Mouse (Mus musculus) midbrain, embryonic 11.5 days (tissue): ENCODE data around the gene Dnah7a. TPM values are rescaled to one million over a fixed set of nuclear protein-coding genes. Genes with fewer than 3 reads are reported as not detected.
"Not testable (repeated sequence)": the region's sequence is repeated elsewhere in the genome, so short reads cannot be mapped to it uniquely, and the experiment has no call there.

ENCODE experiments used
- ATAC-seq: fragments of 200-750 bp; cut with Nextera tagmentation; 2 replicates; pipeline ENCODE4 v1.8.0; 2017; ENCODE audit warnings: moderate TSS enrichment, moderate library complexity; ENCODE audit not compliant: low FRiP score
- DNase-seq: peaks from one replicate; pipeline ENCODE4 v3.0.0; 2015; ENCODE audit warnings: low spot score; ENCODE audit errors: missing footprints
- H3K27ac ChIP-seq: fragments of 300-500 bp; sonication (generic); 2 replicates; pipeline ENCODE4 v1.5.1; 2014; ENCODE audit warnings: low read depth, low read length
- H3K27me3 ChIP-seq: fragments of 300-500 bp; sonication (generic); 2 replicates; pipeline ENCODE4 v1.6.1; 2014; ENCODE audit warnings: mild to moderate bottlenecking, low read length, moderate library complexity, mixed read lengths; ENCODE audit not compliant: control insufficient read depth, insufficient read depth
- H3K36me3 ChIP-seq: fragments of 300-500 bp; sonication (generic); 2 replicates; pipeline ENCODE4 v1.6.1; 2014; ENCODE audit warnings: mild to moderate bottlenecking, low read length, moderate library complexity, mixed read lengths; ENCODE audit not compliant: control insufficient read depth, insufficient read depth
- H3K4me1 ChIP-seq: fragments of 300-500 bp; sonication (generic); 2 replicates; pipeline ENCODE4 v1.6.1; 2014; ENCODE audit warnings: low read length; ENCODE audit not compliant: control insufficient read depth, insufficient read depth
- H3K4me2 ChIP-seq: fragments of 300-500 bp; sonication (generic); 2 replicates; pipeline ENCODE4 v1.6.1; 2014; ENCODE audit warnings: mild to moderate bottlenecking, moderate library complexity
- H3K4me3 ChIP-seq: fragments of 300-500 bp; sonication (generic); 2 replicates; pipeline ENCODE4 v1.5.1; 2014; ENCODE audit warnings: low read depth, low read length
- H3K9ac ChIP-seq: fragments of 300-500 bp; sonication (generic); 2 replicates; pipeline ENCODE4 v1.6.1; 2014; ENCODE audit warnings: low read length
- H3K9me3 ChIP-seq: fragments of 300-500 bp; sonication (generic); 2 replicates; pipeline ENCODE4 v1.6.1; 2016; ENCODE audit warnings: low read length; ENCODE audit not compliant: control insufficient read depth
- WGBS: fragments of 180-500 bp; shearing (Covaris S2); extraction: QIAGEN DNeasy Blood & Tissue Kit; methylation state at CpG from one replicate; pipeline ENCODE4 v1.1.7; 2014; 5-methylcytosine and 5-hydroxymethylcytosine counted together
- polyA plus RNA-seq: library from polyadenylated mRNA; unstranded; fragments of >200 nt; fragmentation: Nextera tagmentation; extraction: Ambion mirVana; gene quantifications from 2 replicates; pipeline ENCODE4 v1.2.1, GENCODE M21; 2014

Gene Dnah7a
- polyA plus RNA-seq, 1 experiment from 2014 or later: 10.1 TPM

- WGBS: 79% methylated on average over 2 of the region's 2 CpGs
These were observed 239.3 kb downstream of the Dnah7a start for GRCm38 (mm10) chr1:53467325-53467670.

GRCm38 (mm10) chr1:53466524-53467324 is 239.9 kb downstream of the Dnah7a start:
- not testable (repeated sequence) for DNase-seq, H3K4me1 ChIP-seq, H3K9me3 ChIP-seq, H3K36me3 ChIP-seq, H3K9ac ChIP-seq, H3K27ac ChIP-seq, H3K4me3 ChIP-seq, H3K27me3 ChIP-seq, H3K4me2 ChIP-seq, ATAC-seq
- WGBS: 82% methylated on average over 4 of the region's 4 CpGs

More at GRCm38 (mm10) chr1:53467325-53467670, 239.3 kb downstream of the Dnah7a start:
- Histone ChIP-seq H3K4me3 (no peak overlapping the region), H3K4me2 (no peak overlapping the region), H3K27ac (no peak overlapping the region), H3K36me3 (no peaks in the 10 kb centered on the region), H3K4me1 (no peaks in the 10 kb centered on the region), H3K27me3 (no peaks in the 10 kb centered on the region), H3K9me3 (no peaks in the 10 kb centered on the region), H3K9ac (no peak overlapping the region)
- DNase-seq (no peak), ATAC-seq (no peak)

GRCm38 (mm10) chr1:53439173-53439572 is 267.4 kb downstream of the Dnah7a start:
- not testable (repeated sequence) for H3K27ac ChIP-seq, H3K4me1 ChIP-seq, DNase-seq, H3K9me3 ChIP-seq, H3K27me3 ChIP-seq, H3K9ac ChIP-seq, ATAC-seq, H3K36me3 ChIP-seq, H3K4me2 ChIP-seq, H3K4me3 ChIP-seq
- WGBS: 93% methylated on average over 3 of the region's 3 CpGs

GRCm38 (mm10) chr1:53432433-53432832 is 274.2 kb downstream of the Dnah7a start:
- not testable (repeated sequence) for H3K9ac ChIP-seq

GRCm38 (mm10) chr1:53405803-53406325 is 300.7 kb downstream of the Dnah7a start:
- no peak for ATAC-seq
- Histone ChIP-seq H3K27me3 (no peaks in the 10 kb centered on the region), H3K36me3 (no peaks in the 10 kb centered on the region), H3K9ac (no peak overlapping the region), H3K4me1 (no peaks in the 10 kb centered on the region), H3K4me3 (no peak overlapping the region), H3K4me2 (no peak overlapping the region), H3K27ac (no peak overlapping the region), H3K9me3 (no peaks in the 10 kb centered on the region)
- no peak for DNase-seq
- WGBS: 74% methylated on average over 3 of the region's 3 CpGs

More at GRCm38 (mm10) chr1:53432433-53432832, 274.2 kb downstream of the Dnah7a start:
- H3K4me1 ChIP-seq, H3K36me3 ChIP-seq, DNase-seq, H3K4me2 ChIP-seq, H3K4me3 ChIP-seq, H3K27me3 ChIP-seq, H3K27ac ChIP-seq, H3K9me3 ChIP-seq, ATAC-seq: not testable (repeated sequence)
- WGBS: 91% methylated on average over 2 of the region's 2 CpGs

- H3K9ac ChIP-seq, H3K27me3 ChIP-seq, H3K36me3 ChIP-seq, H3K9me3 ChIP-seq, H3K4me1 ChIP-seq, H3K27ac ChIP-seq, H3K4me2 ChIP-seq, H3K4me3 ChIP-seq, DNase-seq, ATAC-seq: not testable (repeated sequence)
- 34% methylated on average over 21 of the region's 21 CpGs for WGBS
These were observed 312.4 kb downstream of the Dnah7a start for GRCm38 (mm10) chr1:53393936-53394760.

- Histone ChIP-seq H3K27me3 (no peaks in the 10 kb centered on the region), H3K4me3 (no peak overlapping the region), H3K27ac (no peak overlapping the region), H3K9me3 (no peaks in the 10 kb centered on the region), H3K4me1 (no peaks in the 10 kb centered on the region), H3K9ac (no peak overlapping the region), H3K4me2 (no peak overlapping the region), H3K36me3 (no peaks in the 10 kb centered on the region)
- 91% methylated on average over 9 of the region's 14 CpGs for WGBS
- DNase-seq (no peak), ATAC-seq (no peak)
These were observed 317.8 kb downstream of the Dnah7a start for GRCm38 (mm10) chr1:53388762-53389161.

GRCm38 (mm10) chr1:53384085-53384688 is 322.4 kb downstream of the Dnah7a start:
- 76% methylated on average over 6 of the region's 6 CpGs for WGBS
- no peak overlapping the region for H3K4me3 ChIP-seq
- H3K9ac ChIP-seq: no peak overlapping the region
- no peaks in the 10 kb centered on the region for H3K36me3 ChIP-seq
- no peaks in the 10 kb centered on the region for H3K27me3 ChIP-seq
- no peaks in the 10 kb centered on the region for H3K4me1 ChIP-seq
- H3K4me2 ChIP-seq: no peak overlapping the region
- no peaks in the 10 kb centered on the region for H3K9me3 ChIP-seq
- no peak for DNase-seq
- no peak overlapping the region for H3K27ac ChIP-seq
- ATAC-seq: no peak
